Mouse (Mus musculus) midbrain, embryonic 13.5 days (tissue): ENCODE data around the gene Slc6a11. TPM values are rescaled to one million over a fixed set of nuclear protein-coding genes. Genes with fewer than 3 reads are reported as not detected.

Experiments used
- ATAC-seq: fragments of 200-750 bp; cut with Nextera tagmentation; 2 replicates; pipeline ENCODE4 v1.8.0; 2017; ENCODE audit warnings: mild to moderate bottlenecking, moderate TSS enrichment, moderate library complexity
- H3K27ac ChIP-seq: fragments of 300-500 bp; sonication (generic); 2 replicates; pipeline ENCODE4 v1.5.1; 2015; ENCODE audit warnings: inconsistent platforms, mild to moderate bottlenecking, moderate library complexity
- H3K27me3 ChIP-seq: fragments of 300-500 bp; sonication (generic); 2 replicates; pipeline ENCODE4 v1.6.1; 2015; ENCODE audit warnings: mild to moderate bottlenecking, inconsistent platforms
- H3K36me3 ChIP-seq: fragments of 300-500 bp; sonication (generic); 2 replicates; pipeline ENCODE4 v1.6.1; 2015; ENCODE audit warnings: mild to moderate bottlenecking, inconsistent platforms
- H3K4me1 ChIP-seq: fragments of 300-500 bp; sonication (generic); replicated peaks from 2 replicates; pipeline ENCODE4 v1.6.1; 2015; ENCODE audit warnings: inconsistent platforms
- H3K4me2 ChIP-seq: fragments of 300-500 bp; sonication (generic); replicated peaks from 2 replicates; pipeline ENCODE4 v1.6.1; 2015; ENCODE audit warnings: moderate library complexity, mild to moderate bottlenecking, inconsistent platforms
- H3K4me3 ChIP-seq: fragments of 300-500 bp; sonication (generic); replicated peaks from 2 replicates; pipeline ENCODE4 v1.5.1; 2015; ENCODE audit warnings: mild to moderate bottlenecking, inconsistent platforms
- H3K9ac ChIP-seq: fragments of 300-500 bp; sonication (generic); replicated peaks from 2 replicates; pipeline ENCODE4 v1.6.1; 2015; ENCODE audit warnings: mild to moderate bottlenecking, inconsistent platforms
- H3K9me3 ChIP-seq: fragments of 300-500 bp; sonication (generic); 2 replicates; pipeline ENCODE4 v1.6.1; 2016; ENCODE audit warnings: mild to moderate bottlenecking, inconsistent platforms
- WGBS: fragments of 180-500 bp; shearing (Covaris S2); methylation state at CpG from one replicate; pipeline ENCODE4 v1.1.7; 2015; 5-methylcytosine and 5-hydroxymethylcytosine counted together
- polyA plus RNA-seq: library from polyadenylated mRNA; unstranded; fragments of >200 nt; fragmentation: Nextera tagmentation; extraction: Ambion mirVana; gene quantifications from 2 replicates; pipeline ENCODE4 v1.2.1, GENCODE M21; 2015

The Slc6a11 gene
- polyA plus RNA-seq, 1 experiment from 2014 or later: 6.4 TPM

DNA sequence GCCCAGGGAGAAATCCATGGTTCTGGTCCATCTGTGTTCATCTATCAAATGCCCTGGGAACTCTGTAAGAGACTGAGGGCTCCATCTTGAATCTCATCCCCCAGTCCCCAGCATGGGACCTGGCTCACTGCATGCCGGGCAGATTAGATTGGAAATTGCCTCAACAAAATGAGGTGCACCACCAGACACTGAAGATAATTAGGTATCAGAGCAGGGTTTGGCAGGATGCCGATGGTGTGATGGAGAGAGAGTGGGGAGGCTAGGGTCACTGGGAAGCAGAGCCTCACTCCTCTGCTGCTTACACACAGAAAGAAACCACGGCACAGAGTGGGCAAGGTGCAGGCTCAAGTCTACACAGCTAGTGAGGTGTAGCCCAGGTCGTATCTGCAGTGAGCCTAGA, 164.0 kb downstream of the Slc6a11 start:
- peaks cover 91% of the 10 kb centered on the region for H3K4me1 ChIP-seq
- no peaks in the 10 kb centered on the region for H3K9me3 ChIP-seq
- no peaks in the 10 kb centered on the region for H3K27me3 ChIP-seq
- H3K4me3 ChIP-seq: no peak overlapping the region
- peak overlapping the region; percentile 15; the same call in 1 of the 2 replicates for H3K27ac ChIP-seq
- ATAC-seq: no peak
- no peak overlapping the region for H3K9ac ChIP-seq
- H3K4me2 ChIP-seq: no peak overlapping the region
- H3K36me3 ChIP-seq: 0 out of 2 replicates have a peak, but pooled peaks cover 7% of the 10 kb centered on the region
- WGBS: 71% methylated on average over 4 of the region's 4 CpGs

DNA sequence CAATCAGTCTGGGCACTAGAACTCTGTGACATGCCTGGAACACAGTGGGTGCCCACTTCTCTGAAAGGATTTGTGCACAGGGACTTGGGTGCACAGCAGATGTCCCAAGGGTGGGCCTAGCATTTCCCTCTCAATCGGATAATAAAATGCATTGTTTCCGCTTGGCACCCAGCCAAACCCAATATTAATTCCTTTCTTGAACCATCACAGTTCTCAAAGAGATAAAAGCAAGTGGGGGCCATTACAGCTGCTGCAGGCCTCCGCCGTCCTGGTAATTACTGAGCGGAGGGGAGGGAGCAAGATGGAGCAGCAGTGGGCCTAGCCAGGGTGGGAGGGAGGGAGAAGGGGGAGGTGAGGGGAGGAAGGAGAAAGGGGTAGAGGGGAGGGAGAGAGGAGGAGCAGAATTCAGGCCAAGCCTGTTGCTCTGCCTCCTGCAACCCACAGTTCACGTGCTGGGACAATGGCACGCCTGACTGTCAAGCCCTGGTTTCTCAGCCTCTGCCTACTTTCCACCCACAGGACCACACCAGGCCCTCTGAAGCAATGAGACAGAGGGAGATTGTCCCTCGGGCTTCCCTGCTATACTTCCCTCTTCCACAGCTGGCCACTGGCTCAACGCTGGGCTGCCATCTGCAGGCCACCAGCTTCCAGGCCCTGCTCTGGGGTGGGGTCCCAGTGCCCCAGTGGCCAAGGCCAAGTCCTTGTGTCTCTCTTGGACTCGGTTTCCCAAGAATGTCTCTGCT, 166.4 kb downstream of the Slc6a11 start:
- Histone ChIP-seq H3K4me1 (peaks cover 73% of the 10 kb centered on the region), H3K27me3 (no peaks in the 10 kb centered on the region), H3K9me3 (no peaks in the 10 kb centered on the region), H3K4me2 (0 out of 2 replicates have a peak overlapping the region, but pooled peaks have one; percentile 1), H3K27ac (peak overlapping the region; percentile 86), H3K36me3 (peaks cover 26% of the 10 kb centered on the region), H3K9ac (peak overlapping the region; percentile 21; the same call in 1 of the 2 replicates), H3K4me3 (no peak overlapping the region)
- peak; percentile 85 for ATAC-seq
- WGBS: 22% methylated on average over 10 of the region's 10 CpGs

Other genes with a start within 250 kb of the Slc6a11 start
- gene Atp2b2, start 88.6 kb upstream of the Slc6a11 start, polyA plus RNA-seq: 13.4 and 13.5 TPM in 2 replicates
- gene Slc6a1, start 151.4 kb downstream of the Slc6a11 start, polyA plus RNA-seq: 85.6 and 88.9 TPM in 2 replicates